Mouse (Mus musculus): Measurements from ENCODE around the gene H2-Q7.
"Not testable (repeated sequence)": the region's sequence is repeated elsewhere in the genome, so short reads cannot be mapped to it uniquely, and the experiment has no call there.

GRCm38 (mm10) chr17:35465651-35466050, 26.7 kb downstream of the H2-Q7 start:
- not testable (repeated sequence) for TF ChIP-seq TAL1, GATA1 (IDR thresholded peaks at IDR 0.05; ENCODE audit: low read length)
